Mouse (Mus musculus) embryonic facial prominence, embryonic 14.5 days (tissue): ENCODE results near the gene Lamb1. TPM values are rescaled to one million over a fixed set of nuclear protein-coding genes. Genes with fewer than 3 reads are reported as not detected.

ENCODE experiments used
- ATAC-seq: fragments of 200-750 bp; cut with Nextera tagmentation; 2 replicates; pipeline ENCODE4 v1.8.0; 2017; ENCODE audit warnings: low read depth, moderate number of reproducible peaks, moderate TSS enrichment
- DNase-seq: peaks from one replicate; pipeline ENCODE4 v3.0.0-alpha.2; 2015; ENCODE audit warnings: low spot score
- H3K27ac ChIP-seq: fragments of 300-500 bp; sonication (generic); replicated peaks from 2 replicates; pipeline ENCODE4 v1.5.1; 2014; ENCODE audit warnings: low read depth, mild to moderate bottlenecking, low read length, moderate library complexity
- H3K27me3 ChIP-seq: fragments of 300-500 bp; sonication (generic); replicated peaks from 2 replicates; pipeline ENCODE4 v1.6.1; 2014; ENCODE audit warnings: low read length; ENCODE audit not compliant: control insufficient read depth, insufficient read depth
- H3K36me3 ChIP-seq: fragments of 300-500 bp; sonication (generic); 2 replicates; pipeline ENCODE4 v1.6.1; 2014; ENCODE audit warnings: low read length, mixed read lengths; ENCODE audit not compliant: control insufficient read depth, insufficient read depth
- H3K4me1 ChIP-seq: fragments of 300-500 bp; sonication (generic); 2 replicates; pipeline ENCODE4 v1.6.1; 2014; ENCODE audit warnings: antibody characterized with exemption, low read length; ENCODE audit not compliant: control insufficient read depth, insufficient read depth
- H3K4me2 ChIP-seq: fragments of 300-500 bp; sonication (generic); 2 replicates; pipeline ENCODE4 v1.6.1; 2014; ENCODE audit warnings: low read depth, mild to moderate bottlenecking, low read length, moderate library complexity, mixed read lengths
- H3K4me3 ChIP-seq: fragments of 300-500 bp; sonication (generic); 2 replicates; pipeline ENCODE4 v1.5.1; 2014; ENCODE audit warnings: low read depth, mild to moderate bottlenecking, low read length
- H3K9ac ChIP-seq: fragments of 300-500 bp; sonication (generic); 2 replicates; pipeline ENCODE4 v1.6.1; 2014; ENCODE audit warnings: low read depth, mild to moderate bottlenecking, low read length, moderate library complexity, mixed read lengths
- H3K9me3 ChIP-seq: fragments of 300-500 bp; sonication (generic); 2 replicates; pipeline ENCODE4 v1.6.1; 2016; ENCODE audit warnings: low read length; ENCODE audit not compliant: control insufficient read depth
- WGBS: fragments of 180-500 bp; shearing (Covaris S2); extraction: QIAGEN DNeasy Blood & Tissue Kit; methylation state at CpG from one replicate; pipeline ENCODE4 v1.1.7; 2014; 5-methylcytosine and 5-hydroxymethylcytosine counted together
- polyA plus RNA-seq: library from polyadenylated mRNA; unstranded; fragments of >200 nt; fragmentation: Nextera tagmentation; extraction: Ambion mirVana; gene quantifications from 2 replicates; pipeline ENCODE4 v1.2.1, GENCODE M21; 2014

Gene Lamb1
- 84.2 and 93.9 TPM in 2 replicates for polyA plus RNA-seq

GRCm38 (mm10) chr12:31265005-31265721, at the start of gene Lamb1:
Gene Lamb1 (plus strand): TSS chr12:31265234.
- Histone ChIP-seq H3K9ac (peak within 1 kb of the TSS; percentile 86), H3K27ac (peak within 1 kb of the TSS; percentile 90), H3K9me3 (no peaks in the 10 kb centered on the region), H3K36me3 (peaks cover 33% of the 10 kb centered on the region; the same call in 1 of the 2 replicates), H3K4me1 (peaks cover 30% of the 10 kb centered on the region), H3K27me3 (no peaks in the 10 kb centered on the region), H3K4me3 (peak within 1 kb of the TSS; percentile 72), H3K4me2 (peak within 1 kb of the TSS; percentile 88)
- whole genome bisulfite sequencing: under 1% methylated on average over 37 of the region's 39 CpGs
- peak; percentile 75 for ATAC-seq
- DNase-seq: peak; percentile 88

- ATAC-seq: no peak
- H3K4me1 ChIP-seq: peaks cover 29% of the 10 kb centered on the region
- no peak overlapping the region for H3K9ac ChIP-seq
- no peaks in the 10 kb centered on the region for H3K36me3 ChIP-seq
- H3K27me3 ChIP-seq: no peaks in the 10 kb centered on the region
- H3K4me2 ChIP-seq: no peak overlapping the region
- H3K27ac ChIP-seq: peak overlapping the region; percentile 80
- 59% methylated on average over 5 of the region's 5 CpGs for WGBS
- no peak overlapping the region for H3K4me3 ChIP-seq
- H3K9me3 ChIP-seq: no peaks in the 10 kb centered on the region
- DNase-seq: no peak
Observed at GRCm38 (mm10) chr12:31217232-31217631, 47.8 kb upstream of the Lamb1 start.

DNA sequence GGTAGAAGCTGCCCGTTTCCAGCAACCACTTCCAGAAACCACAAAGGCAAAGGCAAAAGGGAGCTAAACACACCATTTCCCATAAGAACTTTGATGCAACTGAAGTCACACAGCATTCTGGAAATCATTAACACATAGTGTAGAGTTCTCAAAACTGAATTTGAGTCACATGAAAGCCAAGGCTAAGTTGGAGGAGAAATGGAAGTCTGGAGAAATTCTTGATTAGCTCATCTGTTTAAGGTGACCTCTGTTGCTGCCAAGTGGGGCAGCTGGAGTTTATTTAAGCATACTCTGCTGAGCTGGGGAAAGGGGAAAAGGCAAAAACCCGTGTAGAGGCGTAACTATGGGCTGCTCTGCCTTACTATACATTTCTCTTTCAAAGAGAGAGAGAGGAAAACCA, 46.3 kb upstream of the Lamb1 start:
- no peak overlapping the region for H3K4me2 ChIP-seq
- no peaks in the 10 kb centered on the region for H3K9me3 ChIP-seq
- H3K27ac ChIP-seq: peak overlapping the region; percentile 80
- 28% methylated on average over 3 of the region's 3 CpGs for WGBS
- no peak overlapping the region for H3K9ac ChIP-seq
- ATAC-seq (peak; percentile 92), DNase-seq (peak; percentile 95)
- H3K4me1 ChIP-seq: peaks cover 21% of the 10 kb centered on the region
- H3K27me3 ChIP-seq: no peaks in the 10 kb centered on the region
- no peak overlapping the region for H3K4me3 ChIP-seq
- H3K36me3 ChIP-seq: no peaks in the 10 kb centered on the region

DNA sequence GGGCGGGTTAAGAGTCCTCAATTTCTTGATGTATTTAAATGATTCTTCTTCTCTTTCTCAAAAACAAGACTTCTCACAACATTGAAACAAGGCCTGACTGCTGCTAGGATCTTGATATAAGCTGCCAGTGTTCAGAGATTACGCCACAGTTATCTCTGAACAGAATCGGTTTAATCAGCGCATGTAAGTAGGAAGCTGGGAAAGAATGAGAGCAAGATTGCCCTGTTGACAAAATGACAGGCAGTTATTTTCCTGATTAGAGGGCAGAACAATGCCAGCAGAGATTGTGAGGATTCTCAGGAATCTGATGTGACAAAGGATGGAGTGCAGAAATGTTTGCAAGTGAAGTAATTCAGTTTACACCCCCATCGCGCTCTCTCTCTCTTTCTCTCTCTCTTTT, 43.5 kb upstream of the Lamb1 start:
- no peak overlapping the region for H3K4me2 ChIP-seq
- no peaks in the 10 kb centered on the region for H3K27me3 ChIP-seq
- ATAC-seq: no peak
- no peak for DNase-seq
- peaks cover 13% of the 10 kb centered on the region for H3K4me1 ChIP-seq
- no peaks in the 10 kb centered on the region for H3K9me3 ChIP-seq
- no peak overlapping the region for H3K27ac ChIP-seq
- WGBS: 63% methylated on average over 6 of the region's 6 CpGs
- no peak overlapping the region for H3K9ac ChIP-seq
- H3K36me3 ChIP-seq: no peaks in the 10 kb centered on the region
- no peak overlapping the region for H3K4me3 ChIP-seq

DNA sequence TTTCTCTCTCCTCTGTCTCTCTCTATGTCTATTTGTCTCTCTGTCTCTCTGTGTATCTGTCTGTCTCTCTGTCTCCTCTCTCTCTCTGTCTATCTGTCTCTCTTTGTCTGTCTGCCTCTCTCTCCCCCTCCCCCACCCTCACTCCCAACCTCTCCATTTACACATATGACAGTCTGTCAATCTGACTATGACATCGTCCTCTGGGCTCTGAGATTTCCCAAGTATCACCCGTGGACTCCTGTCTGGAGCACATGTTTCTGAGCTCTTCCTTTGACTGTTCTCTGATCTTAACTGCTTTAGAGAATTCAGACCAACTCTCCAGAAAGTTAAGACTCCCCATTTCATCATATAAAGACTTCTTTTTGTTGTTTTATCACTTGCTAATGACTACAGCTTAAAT, 42.8 kb upstream of the Lamb1 start:
- peaks cover 13% of the 10 kb centered on the region for H3K4me1 ChIP-seq
- no peaks in the 10 kb centered on the region for H3K27me3 ChIP-seq
- no peak overlapping the region for H3K4me3 ChIP-seq
- no peak for DNase-seq
- 34% methylated on average over 2 of the region's 2 CpGs for WGBS
- no peak for ATAC-seq
- H3K27ac ChIP-seq: no peak overlapping the region
- H3K36me3 ChIP-seq: no peaks in the 10 kb centered on the region
- H3K4me2 ChIP-seq: no peak overlapping the region
- no peaks in the 10 kb centered on the region for H3K9me3 ChIP-seq
- H3K9ac ChIP-seq: no peak overlapping the region

- Histone ChIP-seq H3K4me1 (peaks cover 10% of the 10 kb centered on the region), H3K4me3 (no peak overlapping the region), H3K9ac (no peak overlapping the region), H3K27me3 (no peaks in the 10 kb centered on the region), H3K36me3 (no peaks in the 10 kb centered on the region), H3K9me3 (no peaks in the 10 kb centered on the region), H3K27ac (no peak overlapping the region), H3K4me2 (no peak overlapping the region)
- DNase-seq: no peak
- no peak for ATAC-seq
- 29% methylated on average over 3 of the region's 3 CpGs for WGBS
Observed at GRCm38 (mm10) chr12:31222741-31223140, 42.3 kb upstream of the Lamb1 start.

- Histone ChIP-seq H3K9me3 (no peaks in the 10 kb centered on the region), H3K36me3 (no peaks in the 10 kb centered on the region), H3K27ac (no peak overlapping the region), H3K4me3 (no peak overlapping the region), H3K9ac (no peak overlapping the region), H3K4me2 (no peak overlapping the region), H3K4me1 (peaks cover 3% of the 10 kb centered on the region; the same call in 1 of the 2 replicates), H3K27me3 (no peaks in the 10 kb centered on the region)
- no peak for ATAC-seq
- WGBS: 65% methylated on average over 8 of the region's 8 CpGs
- no peak for DNase-seq
Observed at GRCm38 (mm10) chr12:31225451-31225850, 39.6 kb upstream of the Lamb1 start.

- no peak overlapping the region for H3K4me2 ChIP-seq
- H3K9me3 ChIP-seq: no peaks in the 10 kb centered on the region
- no peak overlapping the region for H3K9ac ChIP-seq
- H3K4me3 ChIP-seq: no peak overlapping the region
- WGBS: 69% methylated on average over 3 of the region's 3 CpGs
- no peaks in the 10 kb centered on the region for H3K36me3 ChIP-seq
- no peak for ATAC-seq
- peaks cover 3% of the 10 kb centered on the region; the same call in 1 of the 2 replicates for H3K4me1 ChIP-seq
- H3K27ac ChIP-seq: no peak overlapping the region
- no peaks in the 10 kb centered on the region for H3K27me3 ChIP-seq
- no peak for DNase-seq
Observed at GRCm38 (mm10) chr12:31227167-31227566, 37.9 kb upstream of the Lamb1 start.

GRCm38 (mm10) chr12:31228878-31229277, 36.2 kb upstream of the Lamb1 start:
- ATAC-seq (no peak), DNase-seq (no peak)
- peaks cover 6% of the 10 kb centered on the region; the same call in 1 of the 2 replicates for H3K4me1 ChIP-seq
- WGBS: 61% methylated on average over 7 of the region's 7 CpGs
- H3K9me3 ChIP-seq: no peaks in the 10 kb centered on the region
- no peak overlapping the region for H3K4me2 ChIP-seq
- no peak overlapping the region for H3K9ac ChIP-seq
- no peaks in the 10 kb centered on the region for H3K36me3 ChIP-seq
- H3K27ac ChIP-seq: no peak overlapping the region
- no peaks in the 10 kb centered on the region for H3K27me3 ChIP-seq
- no peak overlapping the region for H3K4me3 ChIP-seq
